In genomic region chr7:16738073-16738696, GRCm38 (mm10) we compare ENCODE assay signal across 8 mouse cellular contexts. TPM values are rescaled to one million over a fixed set of nuclear protein-coding genes. Genes with fewer than 3 reads are reported as not detected.
DNase-seq lines count a peak whose midpoint lies in the region; ATAC-seq and TF ChIP-seq lines count a peak whose summit lies in the region.

TSS of gene Ap2s1 (plus strand) at chr7:16738410.

- no peak for TF ChIP-seq CTCF in kidney, adult 2 months (conservative IDR thresholded peaks at IDR 0.05; ENCODE audit: insufficient read depth, insufficient read length, low read depth, low read length)
- TF ChIP-seq CTCF in spleen, adult 2 months (IDR thresholded peaks at IDR 0.05; ENCODE audit: extremely low read depth, insufficient read depth, insufficient read length, insufficient replicate concordance): no peak

- H3K4me3 ChIP-seq in embryonic facial prominence, embryonic 13.5 days: peak within 1 kb of the TSS; percentile 81
- peak within 1 kb of the TSS; percentile 69 for H3K4me3 ChIP-seq in kidney, adult 2 months (ENCODE audit: insufficient read depth, low read depth, low read length)
- H3K4me3 ChIP-seq in limb, embryonic 12.5 days (replicated peaks): peak within 1 kb of the TSS; percentile 79
- H3K4me3 ChIP-seq in midbrain, embryonic 15.5 days: peak within 1 kb of the TSS; percentile 61
- peak within 1 kb of the TSS; percentile 92 for H3K4me3 ChIP-seq in spleen, adult 2 months (ENCODE audit: extremely low read depth, insufficient read depth, insufficient read length)

- ATAC-seq in embryonic facial prominence, embryonic 13.5 days (ENCODE audit: insufficient number of reproducible peaks, insufficient read depth, low FRiP score, low TSS enrichment, low read depth): peak; percentile 94
- peak; percentile 94 for ATAC-seq in limb, embryonic 12.5 days (ENCODE audit: insufficient number of reproducible peaks, insufficient read depth, low FRiP score, low TSS enrichment, low read depth)
- ATAC-seq in midbrain, embryonic 15.5 days (replicated peaks): peak; percentile 97

- peak within 1 kb of the TSS; percentile 60 for H3K27ac ChIP-seq in embryonic facial prominence, embryonic 13.5 days
- no peak within 1 kb of the TSS for H3K27ac ChIP-seq in kidney, adult 2 months (ENCODE audit: insufficient read depth, low read depth, low read length)
- peak within 1 kb of the TSS; percentile 45; the same call in 1 of the 2 replicates for H3K27ac ChIP-seq in limb, embryonic 12.5 days
- peak within 1 kb of the TSS; percentile 59 for H3K27ac ChIP-seq in midbrain, embryonic 15.5 days
- H3K27ac ChIP-seq in spleen, adult 2 months (ENCODE audit: insufficient read depth, low read length): peak within 1 kb of the TSS; percentile 50

- under 1% methylated on average over 34 of the region's 34 CpGs for WGBS in embryonic facial prominence, embryonic 13.5 days
- under 1% methylated on average over 34 of the region's 34 CpGs for WGBS in kidney, adult 2 months
- under 1% methylated on average over 34 of the region's 34 CpGs for WGBS in limb, embryonic 12.5 days
- WGBS in midbrain, embryonic 15.5 days: under 1% methylated on average over 34 of the region's 34 CpGs
- WGBS in spleen, adult 2 months: under 1% methylated on average over 34 of the region's 34 CpGs

- H3K9ac ChIP-seq in embryonic facial prominence, embryonic 13.5 days: peak within 1 kb of the TSS; percentile 92
- H3K9ac ChIP-seq in limb, embryonic 12.5 days (replicated peaks): peak within 1 kb of the TSS; percentile 89
- peak within 1 kb of the TSS; percentile 76 for H3K9ac ChIP-seq in midbrain, embryonic 15.5 days

- peak within 1 kb of the TSS; percentile 96 for H3K4me2 ChIP-seq in embryonic facial prominence, embryonic 13.5 days
- peak within 1 kb of the TSS; percentile 89 for H3K4me2 ChIP-seq in limb, embryonic 12.5 days
- peak within 1 kb of the TSS; percentile 81 for H3K4me2 ChIP-seq in midbrain, embryonic 15.5 days

- peaks cover 20% of the 10 kb centered on the region for H3K4me1 ChIP-seq in embryonic facial prominence, embryonic 13.5 days
- peaks cover 6% of the 10 kb centered on the region; the same call in 1 of the 2 replicates for H3K4me1 ChIP-seq in kidney, adult 2 months (ENCODE audit: control insufficient read depth, insufficient read depth, low read length)
- H3K4me1 ChIP-seq in limb, embryonic 12.5 days (replicated peaks): peaks cover 23% of the 10 kb centered on the region
- peaks cover 16% of the 10 kb centered on the region for H3K4me1 ChIP-seq in midbrain, embryonic 15.5 days
- peaks cover 7% of the 10 kb centered on the region; the same call in 1 of the 2 replicates for H3K4me1 ChIP-seq in spleen, adult 2 months (ENCODE audit: control insufficient read depth, insufficient read depth, insufficient read length)

- DNase-seq in 3134 (ENCODE audit: extremely low read depth, insufficient read length, low spot score): peak; percentile 90
- peak; percentile 96 for DNase-seq in adrenal gland, postnatal 36 days
- DNase-seq in heart, adult 18-20 months: peak; percentile 98
- peak; percentile 99 for DNase-seq in kidney, adult 2 months
- peak; percentile 89 to 97 for DNase-seq in spleen, adult 2 months (ENCODE audit: low read depth in 1 of 2, low spot score in 2 of 2)

- no peak for TF ChIP-seq POLR2A in kidney, adult 2 months (IDR thresholded peaks at IDR 0.05; ENCODE audit: low read depth, low read length)
- TF ChIP-seq POLR2A in spleen, adult 2 months (IDR thresholded peaks at IDR 0.05; ENCODE audit: low read depth, low read length): no peak; the same call in 1 of the 2 replicates

- H3K9me3 ChIP-seq in embryonic facial prominence, embryonic 13.5 days: no peaks in the 10 kb centered on the region
- H3K9me3 ChIP-seq in limb, embryonic 12.5 days: no peaks in the 10 kb centered on the region
- H3K9me3 ChIP-seq in midbrain, embryonic 15.5 days: no peaks in the 10 kb centered on the region

- no peaks in the 10 kb centered on the region for H3K27me3 ChIP-seq in embryonic facial prominence, embryonic 13.5 days
- H3K27me3 ChIP-seq in kidney, adult 2 months (replicated peaks; ENCODE audit: control insufficient read depth, insufficient read depth, low read length): no peaks in the 10 kb centered on the region
- H3K27me3 ChIP-seq in limb, embryonic 12.5 days: no peaks in the 10 kb centered on the region
- H3K27me3 ChIP-seq in midbrain, embryonic 15.5 days (replicated peaks): no peaks in the 10 kb centered on the region
- no peaks in the 10 kb centered on the region for H3K27me3 ChIP-seq in spleen, adult 2 months (ENCODE audit: control insufficient read depth, insufficient read depth, low read length)

- peaks cover 14% of the 10 kb centered on the region for H3K36me3 ChIP-seq in embryonic facial prominence, embryonic 13.5 days
- no peaks in the 10 kb centered on the region for H3K36me3 ChIP-seq in kidney, adult 2 months (ENCODE audit: control insufficient read depth, insufficient read depth, low read length)
- H3K36me3 ChIP-seq in limb, embryonic 12.5 days: peaks cover 9% of the 10 kb centered on the region
- no peaks in the 10 kb centered on the region for H3K36me3 ChIP-seq in midbrain, embryonic 15.5 days (replicated peaks)
- H3K36me3 ChIP-seq in spleen, adult 2 months (ENCODE audit: control insufficient read depth, insufficient read depth, low read length): peaks cover 2% of the 10 kb centered on the region

RNA-seq across cellular contexts. Expression of gene Ap2s1, which starts in this region (rescaled TPM):
- total RNA-seq in adrenal gland, postnatal 36 days (2021): 100 to 1,000 TPM; 133 to 149 TPM
- 272 and 278 TPM in 2 replicates for polyA plus RNA-seq in embryonic facial prominence, embryonic 13.5 days (2015; fragmentation: Nextera tagmentation; extraction: Ambion mirVana)
- total RNA-seq in heart, adult 18-20 months (2021): 10 to 100 TPM; 66.9 to 78.5 TPM
- 288 and 300 TPM in 2 replicates for polyA plus RNA-seq in kidney, adult 2 months (2012; rRNA removed)
- 239 and 245 TPM in 2 replicates for polyA plus RNA-seq in limb, embryonic 12.5 days (2016; fragmentation: Nextera tagmentation; extraction: Ambion mirVana)
- 452 and 465 TPM in 2 replicates for polyA plus RNA-seq in midbrain, embryonic 15.5 days (2015; fragmentation: Nextera tagmentation; extraction: Ambion mirVana)
- polyA plus RNA-seq in spleen, adult 2 months (2012; rRNA removed): 159 and 271 TPM in 2 replicates
